Mouse (Mus musculus) thymus, postnatal 4 days (tissue): ENCODE results near the gene Rarres2.

Source experiments
- DNase-seq: peaks from one replicate; pipeline ENCODE4 v3.0.0; 2021

Gene Rarres2

DNA sequence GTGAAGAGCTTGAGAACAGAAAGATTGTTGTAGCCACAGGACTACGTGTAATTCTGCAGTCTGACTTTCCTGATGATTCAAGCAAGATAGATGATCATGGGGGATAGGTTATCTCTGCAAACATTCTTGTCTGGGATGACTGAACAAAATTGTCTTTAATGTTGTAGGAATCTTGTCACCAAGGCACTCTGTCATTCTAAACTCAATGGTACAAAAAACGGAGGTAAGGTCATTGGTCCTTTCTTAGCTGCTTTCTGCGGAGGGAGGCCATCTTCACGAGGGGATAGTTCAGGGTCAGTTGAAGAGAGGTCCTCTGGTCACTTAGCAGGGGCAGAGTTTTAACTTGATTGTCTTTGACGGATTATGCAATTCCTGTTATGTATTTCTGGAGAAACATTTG is 6.1 kb upstream of the Rarres2 start:
- DNase-seq: no peak

DNA sequence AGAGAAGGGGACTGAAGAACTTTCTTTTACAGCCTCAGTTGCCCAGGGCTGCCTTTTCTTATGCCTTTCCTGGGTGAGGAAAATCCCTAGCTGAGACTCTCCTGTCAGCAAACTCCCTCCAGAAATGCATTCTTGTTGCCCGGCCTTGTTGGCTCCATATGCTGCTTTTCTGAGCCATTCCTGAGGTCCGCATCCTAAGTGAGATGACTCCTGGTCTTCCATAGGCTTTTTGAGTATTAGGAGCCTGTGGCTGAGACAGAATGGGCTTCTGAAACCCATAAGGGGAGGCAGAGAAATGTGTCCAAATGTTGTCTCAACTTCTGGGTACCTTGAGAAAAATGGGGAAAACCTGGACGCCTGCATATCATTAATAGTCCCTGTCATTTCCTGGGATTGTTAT is 1.4 kb upstream of the Rarres2 start:
- DNase-seq: no peak

DNA sequence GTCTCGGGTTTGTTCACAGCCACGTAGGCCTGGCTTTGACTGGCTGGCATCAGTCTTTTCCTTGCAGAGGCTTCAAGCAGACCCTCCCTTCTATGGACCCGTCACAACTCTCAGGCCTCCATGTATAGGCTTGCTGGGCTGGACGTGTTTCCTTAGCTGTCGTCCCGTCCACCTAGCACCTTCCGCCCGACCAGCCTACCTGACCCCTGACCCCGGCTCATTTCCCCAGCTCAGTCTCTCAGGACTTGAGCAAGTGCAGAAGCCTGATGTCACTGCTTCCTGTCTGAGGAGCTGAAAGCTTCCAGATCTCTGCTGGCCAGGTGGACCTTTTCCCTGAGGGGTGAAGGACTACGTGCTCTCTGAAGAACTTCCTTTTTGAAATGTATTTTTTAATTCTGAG is 691 bp upstream of the Rarres2 start:
- DNase-seq: no peak

DNA sequence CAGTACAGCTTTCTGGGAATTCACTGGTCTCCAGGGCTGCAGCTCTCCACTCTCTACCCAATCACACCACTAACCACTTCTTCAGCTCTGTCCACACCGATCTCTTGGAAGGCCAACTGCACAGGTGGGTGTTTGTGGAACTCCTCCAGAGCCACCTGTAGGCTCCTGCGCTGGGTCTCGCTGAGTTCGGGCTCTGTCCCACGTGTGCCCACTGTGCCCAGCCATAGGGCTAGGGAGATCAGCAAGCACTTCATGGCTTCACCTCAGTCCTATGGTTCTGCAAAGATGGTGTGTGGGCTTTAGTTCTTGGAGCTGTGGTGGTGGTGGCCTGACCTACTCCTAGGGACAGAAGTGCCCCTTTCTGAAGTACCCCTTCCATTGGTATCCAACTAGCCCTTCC is 575 bp downstream of the Rarres2 start:
- DNase-seq: no peak

DNA sequence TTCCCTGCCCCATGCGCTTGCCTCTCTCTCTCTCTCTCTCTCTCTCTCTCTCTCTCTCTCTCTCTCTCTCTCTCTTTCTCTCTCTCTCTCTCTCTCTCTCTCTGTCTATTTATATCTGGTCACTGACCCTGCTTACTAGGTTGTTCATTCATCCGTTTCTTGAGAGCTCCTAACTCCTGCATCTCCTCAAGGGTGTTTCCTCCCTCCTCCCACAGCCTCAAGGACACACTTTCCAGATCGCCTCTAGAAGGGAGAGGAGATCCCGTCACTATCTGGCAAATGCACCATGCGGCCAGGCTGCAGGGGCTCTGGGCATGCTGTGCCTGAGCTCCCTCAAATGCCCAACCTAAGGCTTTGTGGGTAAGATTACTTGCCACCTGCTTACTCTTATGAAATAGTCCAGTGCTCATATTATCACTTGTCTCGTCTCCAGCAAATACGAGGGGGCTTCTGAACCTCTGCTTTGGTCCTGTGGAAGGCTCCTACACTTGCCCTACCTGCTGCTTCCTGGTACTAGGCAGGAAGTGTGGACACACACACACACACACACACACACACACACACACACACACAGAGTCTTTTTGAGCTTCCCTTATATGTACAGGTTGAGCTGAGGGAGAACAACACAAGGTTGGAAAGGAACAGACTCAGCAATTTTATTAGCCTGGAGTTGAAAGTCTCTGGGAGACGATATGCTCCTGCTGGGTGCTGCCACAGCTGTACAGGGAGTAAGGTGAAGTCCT is 3.4 kb downstream of the Rarres2 start:
- DNase-seq: no peak

DNA sequence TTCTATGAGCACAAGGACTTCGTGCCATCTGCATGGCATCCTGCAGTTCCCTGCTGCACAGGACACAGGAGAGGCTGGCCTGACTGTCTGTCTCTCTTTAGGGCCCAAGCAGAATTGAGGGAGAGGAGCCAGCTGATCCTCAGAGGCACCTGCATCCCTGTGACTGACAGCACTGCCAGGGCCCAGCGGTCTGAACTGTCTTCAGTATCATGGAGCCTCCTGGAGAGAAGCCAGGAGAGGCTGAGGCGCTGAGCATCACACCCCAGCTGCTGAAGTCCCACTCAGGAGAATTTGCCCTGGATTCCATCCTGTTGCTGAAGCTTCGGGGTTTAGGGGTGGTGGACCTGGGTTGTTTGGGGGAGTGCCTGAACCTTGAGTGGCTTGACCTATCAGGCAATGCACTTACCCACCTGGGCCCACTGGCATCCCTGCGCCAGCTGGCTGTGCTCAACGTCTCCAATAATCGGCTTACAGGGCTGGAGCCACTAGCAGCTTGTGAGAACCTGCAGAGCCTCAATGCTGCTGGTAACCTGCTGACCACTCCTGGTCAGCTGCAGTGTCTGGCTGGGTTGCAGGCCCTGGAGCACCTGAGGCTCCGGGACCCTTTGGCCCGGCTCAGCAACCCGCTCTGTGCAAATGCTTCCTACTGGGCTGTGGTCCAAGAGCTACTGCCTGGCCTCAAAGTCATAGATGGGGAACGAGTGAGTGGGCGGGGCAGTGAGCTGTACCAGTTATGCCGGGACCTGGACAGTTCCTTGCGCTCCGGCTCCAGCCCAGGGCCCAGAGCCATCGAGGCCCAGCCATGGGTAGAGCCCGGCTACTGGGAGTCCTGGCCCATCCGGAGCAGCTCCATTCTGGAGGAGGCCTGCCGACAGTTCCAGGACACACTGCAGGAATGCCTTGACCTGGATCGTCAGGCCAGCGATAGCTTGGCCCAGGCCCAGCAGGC is 4.3 kb downstream of the Rarres2 start:
- DNase-seq: no peak

DNA sequence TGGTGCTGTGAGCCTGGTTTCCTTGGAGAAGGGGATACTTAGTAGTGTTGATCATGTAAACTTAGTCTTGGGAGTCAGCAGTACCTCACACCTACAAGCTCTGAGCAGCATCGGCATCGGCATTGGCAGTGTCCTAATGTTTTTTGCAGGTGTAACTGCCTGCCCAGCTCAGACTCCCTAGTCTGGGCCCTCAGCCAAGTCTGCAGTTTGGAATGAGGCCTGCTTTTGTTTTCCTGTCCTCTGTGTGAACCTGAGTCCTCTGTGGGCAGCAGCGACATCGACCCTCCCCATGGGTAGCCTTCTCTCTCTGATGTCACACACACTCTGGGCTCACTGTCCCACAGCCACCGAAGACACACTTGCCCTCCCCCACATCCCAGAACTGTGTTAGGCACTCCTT is 6.3 kb downstream of the Rarres2 start:
- DNase-seq: no peak

DNA sequence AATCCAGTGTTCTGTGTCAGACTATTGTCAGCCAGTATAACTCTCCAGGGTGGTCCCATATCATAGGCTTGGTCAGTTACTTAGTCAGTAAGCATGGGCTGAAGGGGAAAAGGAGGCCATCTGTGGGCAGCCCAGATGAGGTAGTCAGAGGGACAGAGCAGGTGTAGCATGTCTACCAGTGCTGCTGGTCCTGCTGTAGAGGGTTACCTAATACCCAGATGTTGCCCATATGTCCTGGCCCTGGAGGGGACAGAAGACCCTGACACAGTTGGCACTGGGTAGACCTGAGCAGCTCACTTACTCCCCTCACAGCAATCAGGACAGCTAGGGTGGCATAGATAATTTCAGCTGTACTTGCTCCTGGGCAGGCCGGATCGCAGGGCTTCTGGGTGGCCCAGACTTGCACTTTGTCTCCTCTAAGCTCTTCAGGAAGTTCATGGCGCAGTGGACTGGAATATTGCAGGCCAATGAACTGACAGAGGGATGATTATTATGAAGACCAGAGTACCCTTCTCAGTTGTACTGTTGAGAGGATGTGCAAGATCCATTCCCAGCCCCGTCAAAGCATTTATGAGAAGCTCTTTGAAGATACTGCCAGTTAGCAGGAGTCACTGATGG is 6.8 kb downstream of the Rarres2 start:
- DNase-seq: no peak

DNA sequence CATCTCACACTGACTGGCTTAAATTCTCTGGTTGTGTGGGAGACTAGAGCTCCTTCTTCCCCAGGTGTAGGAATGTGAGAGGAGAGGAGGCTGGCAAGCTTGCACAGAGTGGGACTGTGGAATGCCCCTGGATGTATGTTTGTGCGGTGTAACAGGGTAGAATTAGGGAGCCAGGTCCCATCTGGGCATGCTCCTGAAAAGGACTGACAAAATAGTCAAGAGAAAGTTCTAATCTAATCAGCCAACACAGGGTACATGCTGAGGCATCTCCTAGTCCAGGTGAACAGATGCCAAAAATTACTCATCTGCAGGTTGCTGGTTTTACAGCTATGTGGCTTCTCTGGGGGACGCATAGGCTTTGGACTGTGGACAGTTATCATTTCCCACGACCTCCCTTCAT is 16.6 kb downstream of the Rarres2 start:
- DNase-seq: no peak

DNA sequence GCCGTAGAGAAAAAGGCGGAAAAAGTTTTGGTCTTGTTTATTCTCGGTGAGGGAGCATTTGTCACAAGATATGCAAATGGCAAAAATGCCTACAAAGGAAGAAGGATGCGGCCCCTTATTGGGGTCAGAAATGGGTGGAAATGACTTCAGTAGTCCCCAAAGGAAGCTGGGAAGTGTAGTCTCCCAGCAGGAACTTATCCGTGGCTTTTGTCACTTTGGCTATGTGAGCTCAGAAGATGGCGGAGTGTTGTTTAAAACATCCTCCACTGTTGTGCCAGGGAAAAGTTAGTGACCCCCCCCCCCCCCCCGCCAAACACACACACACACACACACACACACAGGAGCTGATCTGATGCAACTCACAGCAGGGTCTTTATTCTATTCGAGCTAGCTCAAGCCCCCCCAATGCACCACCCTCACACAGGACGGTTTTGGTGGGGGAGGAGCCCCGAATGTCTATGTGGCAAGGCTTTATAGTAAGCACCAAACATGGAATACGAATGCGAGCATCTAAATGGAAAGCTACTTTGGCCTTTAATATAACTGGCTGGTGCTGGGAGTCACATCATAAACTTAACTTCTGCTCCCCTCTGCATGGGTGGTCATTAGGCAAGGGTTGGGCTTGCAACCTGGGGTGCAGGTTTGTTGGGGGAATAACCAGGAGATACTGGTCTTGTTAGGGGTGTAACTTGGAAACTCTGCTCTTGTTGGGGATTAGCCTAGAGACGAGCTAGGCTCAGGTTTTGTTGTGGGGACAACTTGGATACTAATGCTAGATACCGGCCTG is 17.3 kb downstream of the Rarres2 start:
- DNase-seq: peak; percentile 26

DNA sequence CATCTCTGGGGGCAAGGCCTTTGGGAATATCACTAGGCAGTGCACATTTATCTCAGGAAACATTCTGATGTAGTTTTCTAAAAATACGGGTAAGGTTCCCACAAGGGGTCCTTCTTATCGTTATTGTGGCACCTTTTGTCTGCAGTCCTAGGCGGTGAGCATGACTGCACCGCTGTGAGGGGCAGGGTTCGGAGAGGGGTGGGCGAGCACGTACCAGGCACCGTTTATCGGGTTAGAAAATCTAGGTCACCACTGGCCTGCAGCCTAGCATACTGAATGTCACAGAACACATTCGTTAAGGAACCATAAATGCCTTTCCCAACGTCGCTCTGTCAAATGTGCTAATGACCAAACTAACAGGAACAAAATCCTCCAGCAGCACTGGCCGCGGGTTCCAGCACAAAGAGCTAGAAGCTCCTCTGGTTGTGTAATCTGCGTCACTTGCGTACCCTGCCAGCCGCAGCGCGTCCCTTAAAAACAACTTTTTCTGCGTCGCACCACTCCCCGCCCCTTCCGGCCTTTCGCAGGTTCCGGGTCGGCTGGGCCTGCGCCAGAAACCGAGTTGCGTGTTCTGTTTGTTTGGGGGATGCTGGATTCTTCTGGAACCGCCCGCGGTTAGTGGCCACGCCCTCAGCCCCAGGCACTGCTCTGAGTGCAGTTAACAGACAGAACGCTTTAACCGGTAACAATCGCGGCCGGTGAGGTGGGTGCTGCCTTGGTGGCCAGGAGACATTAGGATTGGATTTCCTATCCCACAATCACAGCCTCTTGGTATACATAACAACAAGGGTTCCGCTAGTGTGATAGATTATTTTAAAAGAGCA is 18.1 kb downstream of the Rarres2 start, which contains the start of gene Lrrc61:
TSS of gene Lrrc61 (plus strand) at position 517 of the 824 bp plus-strand sequence.
- peak; percentile 89 for DNase-seq

DNA sequence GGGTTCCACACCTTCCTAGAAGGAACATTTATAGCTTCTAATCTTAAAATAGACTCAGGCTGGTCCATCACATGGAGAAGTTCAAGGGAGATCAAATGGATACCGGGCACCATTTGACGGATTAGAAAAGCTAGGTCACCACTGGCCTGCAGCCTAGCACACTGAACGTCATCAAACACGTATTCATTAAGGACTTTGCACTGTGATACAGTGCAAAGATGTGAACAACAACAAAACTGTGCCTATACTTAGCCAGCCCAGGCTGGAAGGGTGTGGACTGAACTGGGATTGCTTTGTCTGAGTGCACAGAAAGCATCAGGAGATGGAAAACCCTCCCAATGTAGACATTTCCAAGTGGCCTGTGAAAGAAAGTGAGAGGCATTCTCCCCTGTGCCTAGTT is 18.8 kb downstream of the Rarres2 start:
- no peak for DNase-seq

DNA sequence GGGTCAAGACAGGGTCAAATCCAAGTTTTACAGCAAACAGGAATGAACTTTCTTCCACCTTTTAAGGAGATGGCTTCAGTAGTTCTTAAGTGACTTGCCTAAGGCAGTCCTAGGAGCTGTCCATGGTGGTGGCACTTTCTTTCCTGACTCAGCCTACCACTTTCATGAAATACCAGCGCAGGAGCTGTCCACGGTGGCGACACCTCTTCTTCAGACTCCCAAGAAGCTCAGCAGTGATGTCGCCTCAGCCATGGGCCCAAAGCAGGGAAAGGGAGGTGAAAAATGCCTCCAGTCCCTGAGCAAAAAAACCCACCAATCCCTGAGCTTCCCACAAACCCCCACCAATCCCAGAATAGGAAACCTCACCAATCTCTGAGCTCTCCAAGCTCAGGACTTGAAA is 19.7 kb downstream of the Rarres2 start:
- peak; percentile 75 for DNase-seq

DNA sequence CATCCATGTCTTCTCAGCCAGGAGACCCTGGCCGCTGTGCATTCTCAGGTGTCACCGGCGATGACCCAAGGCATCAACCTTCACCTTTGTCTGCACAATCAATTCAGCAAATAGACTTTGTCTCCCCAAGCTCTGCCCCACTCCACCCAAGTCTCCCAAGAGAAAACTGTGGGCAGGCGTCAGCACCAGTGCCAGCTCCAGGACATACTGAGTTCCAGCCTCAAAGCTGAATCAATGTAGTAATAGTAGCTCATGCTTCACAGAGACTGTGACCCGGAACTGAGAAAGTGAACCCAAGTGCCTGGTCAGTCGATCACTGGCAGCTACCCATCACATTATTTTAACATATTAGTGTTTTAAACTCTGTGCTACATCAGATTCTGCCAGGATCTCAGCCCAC is 24.3 kb downstream of the Rarres2 start:
- DNase-seq: no peak

DNA sequence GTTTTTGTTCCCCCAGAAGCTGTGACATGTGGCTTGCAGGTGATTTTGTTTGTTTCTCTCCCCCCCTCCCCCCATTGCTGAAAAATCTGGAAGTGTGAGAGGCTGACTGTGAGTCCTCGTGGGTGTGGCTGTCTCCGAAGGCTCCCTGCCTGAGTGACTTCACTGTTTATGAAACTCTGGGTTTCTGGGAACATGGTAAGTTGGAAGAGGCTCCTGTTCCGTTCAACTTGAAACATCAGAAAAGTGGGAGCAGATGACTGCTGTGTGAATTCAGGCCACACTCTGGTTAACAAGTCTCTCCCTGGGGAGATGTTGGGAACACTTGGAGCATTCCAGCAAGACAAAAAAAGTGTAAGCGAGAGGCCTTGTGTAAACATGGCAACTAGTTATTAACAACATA is 25.7 kb downstream of the Rarres2 start:
- no peak for DNase-seq

DNA sequence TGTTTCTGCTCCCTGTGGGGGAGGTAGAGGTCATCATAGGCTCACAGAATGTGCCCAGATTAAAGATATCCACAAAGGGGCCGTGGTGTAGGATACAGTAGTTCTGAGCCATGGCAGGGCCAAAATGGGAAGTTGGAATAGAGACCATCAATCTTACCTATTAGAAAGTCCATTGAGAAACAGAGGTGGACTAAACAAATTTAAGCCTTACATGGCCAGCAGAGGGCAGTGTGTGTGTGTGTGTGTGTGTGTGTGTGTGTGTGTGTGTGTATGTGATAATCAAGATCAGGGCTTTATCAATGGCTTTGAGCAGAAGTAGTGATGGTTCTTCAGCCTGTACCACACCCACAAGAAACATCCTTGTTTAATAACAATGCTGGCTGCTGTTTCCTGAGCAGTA is 26.3 kb downstream of the Rarres2 start:
- peak; percentile 58 for DNase-seq

DNA sequence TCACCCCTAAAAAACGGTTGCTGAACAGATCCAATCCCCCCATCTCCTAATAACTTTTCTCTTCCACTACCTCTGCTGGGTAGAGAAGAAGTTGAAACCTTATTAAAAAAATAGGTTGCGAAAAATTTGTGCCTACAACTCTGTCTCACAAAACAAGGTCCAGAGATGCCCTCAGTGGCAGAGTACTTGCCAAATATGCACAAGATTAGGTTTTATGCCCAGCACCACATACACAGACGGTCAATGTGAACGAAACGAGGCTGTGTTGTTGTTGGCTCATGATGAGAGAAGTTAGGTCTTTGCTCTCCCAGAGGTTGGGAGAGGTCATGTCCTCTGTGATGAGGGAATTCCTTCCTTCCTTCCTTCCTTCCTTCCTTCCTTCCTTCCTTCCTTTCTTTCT is 27.3 kb downstream of the Rarres2 start:
- DNase-seq: no peak

DNA sequence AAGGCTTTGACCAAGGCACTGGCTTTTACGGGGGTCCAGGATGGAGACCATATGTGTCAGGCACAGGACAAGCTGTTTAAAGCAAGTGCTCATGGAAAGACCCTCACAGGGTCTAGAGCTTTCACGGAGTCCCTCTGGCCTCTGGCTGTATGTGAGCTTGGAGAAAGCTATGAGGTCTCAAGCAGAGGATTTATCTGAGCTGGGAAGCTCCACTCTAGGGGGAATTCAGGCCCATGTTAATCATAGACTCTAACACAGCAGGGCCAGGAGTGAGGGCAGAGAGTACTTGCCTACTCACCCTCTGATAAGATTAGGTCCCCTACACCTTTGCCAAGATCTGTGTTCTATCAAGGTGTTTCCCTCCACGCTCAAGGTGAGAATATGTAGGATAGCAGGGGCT is 30.0 kb downstream of the Rarres2 start:
- no peak for DNase-seq

DNA sequence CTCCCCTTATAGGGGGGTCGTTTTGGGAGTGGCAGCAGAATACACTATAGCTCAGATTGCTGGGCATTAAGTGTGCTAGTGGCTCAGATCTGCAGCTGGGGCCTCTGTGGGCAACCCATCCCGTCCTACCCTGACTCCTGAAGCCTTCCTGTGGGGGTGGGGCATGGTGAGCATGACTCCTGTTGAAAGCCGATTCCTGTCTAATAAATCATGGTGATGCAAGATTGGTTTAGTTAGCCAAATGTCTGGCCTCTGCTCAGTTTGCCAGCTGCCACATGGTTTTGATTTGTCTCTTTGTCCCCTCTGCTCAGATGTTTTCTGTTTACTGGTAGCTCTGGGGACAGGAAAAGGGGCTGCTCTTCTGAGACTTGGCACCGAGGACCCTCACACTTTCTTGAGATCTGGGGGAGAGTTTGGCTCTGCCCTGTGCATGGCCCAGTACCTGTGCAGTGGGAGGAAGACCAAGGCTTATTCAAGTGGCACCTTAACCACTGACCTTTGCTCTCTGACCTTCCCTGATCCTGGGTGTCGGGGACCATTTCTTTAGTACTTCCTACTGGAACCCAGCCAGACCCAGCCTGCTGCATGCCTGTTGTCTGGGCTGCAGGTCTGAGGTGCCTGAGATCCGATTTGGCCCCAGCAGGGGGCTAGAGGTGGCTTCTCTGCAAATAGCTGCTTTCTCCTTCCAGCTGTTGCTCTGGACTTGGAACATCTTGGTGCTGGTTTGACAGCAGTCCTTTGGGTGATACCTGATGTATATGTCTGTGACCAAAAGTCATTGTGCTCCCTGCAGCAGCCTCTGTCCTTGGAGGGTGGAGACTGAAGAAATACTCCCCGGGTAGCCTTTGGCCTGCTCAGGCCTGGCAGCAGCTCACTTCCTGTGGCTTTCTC is 30.8 kb downstream of the Rarres2 start:
- DNase-seq: no peak

DNA sequence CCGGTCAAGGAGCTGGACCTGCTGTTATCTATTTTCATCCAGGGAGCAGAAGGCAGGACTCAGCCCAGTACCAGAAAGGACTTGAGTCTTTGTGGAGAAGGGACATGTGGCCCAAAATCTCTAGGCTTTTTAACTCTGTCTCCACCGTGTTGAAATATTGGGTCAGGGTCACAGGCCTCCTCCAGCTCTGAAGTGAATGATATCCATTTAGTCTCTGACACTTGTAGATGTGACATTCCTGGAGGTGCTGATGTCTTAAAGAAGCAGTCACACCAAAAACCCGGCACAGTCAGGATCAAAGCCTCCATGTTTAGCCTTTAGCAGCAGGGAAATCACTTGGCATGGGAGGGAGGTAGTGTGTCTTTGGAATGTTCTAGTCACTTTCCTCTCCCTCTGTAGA is 31.9 kb downstream of the Rarres2 start:
- DNase-seq: no peak

DNA sequence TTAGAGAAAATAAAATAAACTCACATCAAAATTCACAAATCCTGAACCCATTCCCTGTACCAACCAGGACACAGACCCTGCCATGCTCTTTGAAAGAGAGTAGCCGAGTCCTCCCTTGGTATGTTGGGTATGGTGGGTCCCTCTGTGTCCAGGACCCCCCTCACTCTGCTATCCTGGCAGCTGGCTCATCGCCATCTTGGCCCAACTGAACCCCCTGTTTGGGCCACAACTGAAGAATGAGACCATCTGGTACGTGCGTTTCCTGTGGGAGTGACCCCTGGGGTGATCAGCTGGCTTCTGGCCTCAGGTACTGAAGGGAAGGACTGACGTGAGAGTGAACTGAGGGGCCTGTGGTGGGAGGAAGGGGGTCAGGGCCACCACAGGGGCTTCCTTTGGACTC is 32.7 kb downstream of the Rarres2 start:
- no peak for DNase-seq
